ENCODE assay signal across 8 mouse cellular contexts in genomic region chr19:4013066-4013465, GRCm38 (mm10). TPM values are rescaled to one million over a fixed set of nuclear protein-coding genes. Genes with fewer than 3 reads are reported as not detected.
A peak's percentile ranks its signal among the peaks of the same experiment; 100 is the strongest.
DNase-seq lines count a peak whose midpoint lies in the region; ATAC-seq lines count a peak whose summit lies in the region.

No protein-coding gene starts in this region.

- H3K4me3 ChIP-seq in kidney, embryonic 16.5 days (ENCODE audit: low read length): peak overlapping the region; percentile 84
- H3K4me3 ChIP-seq in embryonic facial prominence, embryonic 13.5 days: peak overlapping the region; percentile 87
- H3K4me3 ChIP-seq in limb, embryonic 11.5 days (ENCODE audit: low read depth, low read length): peak overlapping the region; percentile 67
- H3K4me3 ChIP-seq in neural tube, embryonic 12.5 days: peak overlapping the region; percentile 24; the same call in 1 of the 2 replicates

- H3K36me3 ChIP-seq in kidney, embryonic 16.5 days (ENCODE audit: insufficient read depth, low read length): peaks cover 28% of the 10 kb centered on the region
- H3K36me3 ChIP-seq in embryonic facial prominence, embryonic 13.5 days: peaks cover 25% of the 10 kb centered on the region
- H3K36me3 ChIP-seq in limb, embryonic 11.5 days (ENCODE audit: control insufficient read depth, insufficient read depth, low read length): peaks cover 6% of the 10 kb centered on the region; the same call in 1 of the 2 replicates
- peaks cover 24% of the 10 kb centered on the region for H3K36me3 ChIP-seq in neural tube, embryonic 12.5 days

- peaks cover 7% of the 10 kb centered on the region for H3K4me1 ChIP-seq in kidney, embryonic 16.5 days (ENCODE audit: insufficient read depth, low read length)
- peaks cover 11% of the 10 kb centered on the region for H3K4me1 ChIP-seq in embryonic facial prominence, embryonic 13.5 days
- 0 out of 2 replicates have a peak, but pooled peaks cover 3% of the 10 kb centered on the region for H3K4me1 ChIP-seq in limb, embryonic 11.5 days (ENCODE audit: control insufficient read depth, insufficient read depth, low read length)
- peaks cover 6% of the 10 kb centered on the region for H3K4me1 ChIP-seq in neural tube, embryonic 12.5 days

- H3K27ac ChIP-seq in kidney, embryonic 16.5 days (ENCODE audit: low read length): no peak overlapping the region
- 0 out of 2 replicates have a peak overlapping the region, but pooled peaks have one; percentile 12 for H3K27ac ChIP-seq in embryonic facial prominence, embryonic 13.5 days
- H3K27ac ChIP-seq in limb, embryonic 11.5 days (replicated peaks; ENCODE audit: low read depth, low read length): no peak overlapping the region
- no peak overlapping the region for H3K27ac ChIP-seq in neural tube, embryonic 12.5 days

- no peaks in the 10 kb centered on the region for H3K27me3 ChIP-seq in kidney, embryonic 16.5 days (ENCODE audit: insufficient read depth, low read length)
- H3K27me3 ChIP-seq in embryonic facial prominence, embryonic 13.5 days: no peaks in the 10 kb centered on the region
- H3K27me3 ChIP-seq in limb, embryonic 11.5 days (ENCODE audit: control insufficient read depth, insufficient read depth, low read length): no peaks in the 10 kb centered on the region
- no peaks in the 10 kb centered on the region for H3K27me3 ChIP-seq in neural tube, embryonic 12.5 days (replicated peaks)

- WGBS in kidney, embryonic 16.5 days: 15% methylated on average over 9 of the region's 9 CpGs
- WGBS in embryonic facial prominence, embryonic 13.5 days: 18% methylated on average over 9 of the region's 9 CpGs
- 24% methylated on average over 9 of the region's 9 CpGs for WGBS in limb, embryonic 11.5 days
- 23% methylated on average over 9 of the region's 9 CpGs for WGBS in neural tube, embryonic 12.5 days

- peak overlapping the region; percentile 52 for H3K4me2 ChIP-seq in kidney, embryonic 16.5 days (replicated peaks; ENCODE audit: low read depth, low read length)
- peak overlapping the region; percentile 72 for H3K4me2 ChIP-seq in embryonic facial prominence, embryonic 13.5 days
- H3K4me2 ChIP-seq in limb, embryonic 11.5 days (ENCODE audit: low read depth, severe bottlenecking): peak overlapping the region; percentile 44
- peak overlapping the region; percentile 67 for H3K4me2 ChIP-seq in neural tube, embryonic 12.5 days (replicated peaks)

- ATAC-seq in kidney, embryonic 16.5 days (ENCODE audit: low FRiP score, low TSS enrichment): no peak
- ATAC-seq in embryonic facial prominence, embryonic 13.5 days (ENCODE audit: insufficient number of reproducible peaks, insufficient read depth, low FRiP score, low TSS enrichment, low read depth): no peak; the same call in 1 of the 2 replicates
- ATAC-seq in limb, embryonic 11.5 days (ENCODE audit: insufficient number of reproducible peaks, low FRiP score, low TSS enrichment, low read depth): peak; percentile 38; the same call in 1 of the 2 replicates
- peak; percentile 53; the same call in 1 of the 2 replicates for ATAC-seq in neural tube, embryonic 12.5 days (ENCODE audit: low FRiP score, low read depth)

- DNase-seq in kidney, postnatal 4 days: no peak
- DNase-seq in limb, embryonic 11.5 days (ENCODE audit: low spot score): no peak
- DNase-seq in layer of hippocampus, adult 9-11 months: no peak
- no peak for DNase-seq in left cerebral cortex, postnatal 14 days (ENCODE audit: low spot score in 2 of 2)
- DNase-seq in embryo, embryonic 10.5 days (ENCODE audit: low spot score): no peak

- intact Hi-C loops in left cerebral cortex, postnatal 14 days (cut with DNase I): no loop called here

- H3K9me3 ChIP-seq in kidney, embryonic 16.5 days (ENCODE audit: low read length): no peaks in the 10 kb centered on the region
- no peaks in the 10 kb centered on the region for H3K9me3 ChIP-seq in embryonic facial prominence, embryonic 13.5 days
- H3K9me3 ChIP-seq in limb, embryonic 11.5 days (ENCODE audit: control insufficient read depth, low read length): no peaks in the 10 kb centered on the region
- H3K9me3 ChIP-seq in neural tube, embryonic 12.5 days: no peaks in the 10 kb centered on the region

- peak overlapping the region; percentile 49 for H3K9ac ChIP-seq in kidney, embryonic 16.5 days (replicated peaks; ENCODE audit: low read length)
- H3K9ac ChIP-seq in embryonic facial prominence, embryonic 13.5 days: peak overlapping the region; percentile 71
- H3K9ac ChIP-seq in limb, embryonic 11.5 days (ENCODE audit: low read length): peak overlapping the region; percentile 65
- 0 out of 2 replicates have a peak overlapping the region, but pooled peaks have one; percentile 6 for H3K9ac ChIP-seq in neural tube, embryonic 12.5 days

RNA-seq across cellular contexts. Expression of gene Ndufv1, which starts 0.5 kb away (rescaled TPM):
- polyA plus RNA-seq in kidney, embryonic 16.5 days (2015; fragmentation: Nextera tagmentation; extraction: Ambion mirVana): 261 and 285 TPM in 2 replicates
- 178 and 206 TPM in 2 replicates for polyA plus RNA-seq in embryonic facial prominence, embryonic 13.5 days (2015; fragmentation: Nextera tagmentation; extraction: Ambion mirVana)
- 198 and 208 TPM in 2 replicates for polyA plus RNA-seq in limb, embryonic 11.5 days (2014; fragmentation: Nextera tagmentation; extraction: Ambion mirVana)
- 201 and 209 TPM in 2 replicates for polyA plus RNA-seq in neural tube, embryonic 12.5 days (2016; fragmentation: Nextera tagmentation; extraction: Ambion mirVana)
- 100 to 1,000 TPM; 227 to 231 TPM for total RNA-seq in left cerebral cortex, postnatal 14 days (2021)

RNA-seq across cellular contexts. Expression of gene Doc2g, which starts 10.0 kb away (rescaled TPM):
- 5.3 and 6.1 TPM in 2 replicates for polyA plus RNA-seq in kidney, embryonic 16.5 days (2015; fragmentation: Nextera tagmentation; extraction: Ambion mirVana)
- 7.3 and 8.1 TPM in 2 replicates for polyA plus RNA-seq in embryonic facial prominence, embryonic 13.5 days (2015; fragmentation: Nextera tagmentation; extraction: Ambion mirVana)
- 4.1 TPM in 2 replicates for polyA plus RNA-seq in limb, embryonic 11.5 days (2014; fragmentation: Nextera tagmentation; extraction: Ambion mirVana)
- 4.5 and 6.0 TPM in 2 replicates for polyA plus RNA-seq in neural tube, embryonic 12.5 days (2016; fragmentation: Nextera tagmentation; extraction: Ambion mirVana)
- total RNA-seq in left cerebral cortex, postnatal 14 days (2021): 1 to 10 TPM; 3.2 to 3.5 TPM

RNA-seq across cellular contexts. Expression of gene Gm49405, which starts 12.6 kb away (rescaled TPM):
- 3.9 and 5.2 TPM in 2 replicates for polyA plus RNA-seq in kidney, embryonic 16.5 days (2015; fragmentation: Nextera tagmentation; extraction: Ambion mirVana)
- polyA plus RNA-seq in embryonic facial prominence, embryonic 13.5 days (2015; fragmentation: Nextera tagmentation; extraction: Ambion mirVana): 5.6 and 6.5 TPM in 2 replicates
- polyA plus RNA-seq in limb, embryonic 11.5 days (2014; fragmentation: Nextera tagmentation; extraction: Ambion mirVana): 2.5 TPM in 2 replicates
- 4.3 TPM in 2 replicates for polyA plus RNA-seq in neural tube, embryonic 12.5 days (2016; fragmentation: Nextera tagmentation; extraction: Ambion mirVana)
- 1 to 10 TPM; 1.2 to 1.6 TPM for total RNA-seq in left cerebral cortex, postnatal 14 days (2021)

RNA-seq across cellular contexts. Expression of gene Nudt8, which starts 12.7 kb away (rescaled TPM):
- polyA plus RNA-seq in kidney, embryonic 16.5 days (2015; fragmentation: Nextera tagmentation; extraction: Ambion mirVana): 36.2 and 39.8 TPM in 2 replicates
- polyA plus RNA-seq in embryonic facial prominence, embryonic 13.5 days (2015; fragmentation: Nextera tagmentation; extraction: Ambion mirVana): 36.5 and 37.8 TPM in 2 replicates
- polyA plus RNA-seq in limb, embryonic 11.5 days (2014; fragmentation: Nextera tagmentation; extraction: Ambion mirVana): 29.7 and 32.6 TPM in 2 replicates
- 20.6 and 22.8 TPM in 2 replicates for polyA plus RNA-seq in neural tube, embryonic 12.5 days (2016; fragmentation: Nextera tagmentation; extraction: Ambion mirVana)
- 10 to 100 TPM in 1 of 2 experiments, 1 to 10 TPM in 1; 8.5 to 10.3 TPM for total RNA-seq in left cerebral cortex, postnatal 14 days (2021)

RNA-seq across cellular contexts. Expression of gene Tbx10, which starts 20.5 kb away (rescaled TPM):
- polyA plus RNA-seq in kidney, embryonic 16.5 days (2015; fragmentation: Nextera tagmentation; extraction: Ambion mirVana): 1.5 TPM in 2 replicates
- polyA plus RNA-seq in embryonic facial prominence, embryonic 13.5 days (2015; fragmentation: Nextera tagmentation; extraction: Ambion mirVana): not detected in 2 replicates
- 0.08 TPM in 1 of 2 replicates, not detected in the other for polyA plus RNA-seq in limb, embryonic 11.5 days (2014; fragmentation: Nextera tagmentation; extraction: Ambion mirVana)
- not detected in 2 replicates for polyA plus RNA-seq in neural tube, embryonic 12.5 days (2016; fragmentation: Nextera tagmentation; extraction: Ambion mirVana)
- not detected for total RNA-seq in left cerebral cortex, postnatal 14 days (2021)

Comparison
In these comparisons a context has a peak if more than half of its experiments do, and no peak if none do; other contexts are left out.
1. ATAC-seq: peak in limb, embryonic 11.5 days (single experiment) and neural tube, embryonic 12.5 days (single experiment); none in kidney, embryonic 16.5 days (single experiment) and embryonic facial prominence, embryonic 13.5 days (single experiment).
2. H3K4me3 ChIP-seq: peak in every context shown above with its lines; median percentile 87 in embryonic facial prominence, embryonic 13.5 days; 84 in kidney, embryonic 16.5 days; 67 in limb, embryonic 11.5 days; 24 in neural tube, embryonic 12.5 days.
3. H3K9ac ChIP-seq: peak in every context shown above with its lines; median percentile 71 in embryonic facial prominence, embryonic 13.5 days; 65 in limb, embryonic 11.5 days; 49 in kidney, embryonic 16.5 days; 6 in neural tube, embryonic 12.5 days.
4. Peak in every context shown above with its lines, with median percentiles within 50 percentile points of each other: H3K4me2 ChIP-seq.